Mouse (Mus musculus): ENCODE data around the gene Pbx1.

Gene Pbx1

GRCm38 (mm10) chr1:168175586-168175985 lies 256.5 kb downstream of the Pbx1 start:
- DNase-seq (ENCODE audit: low spot score in 2 of 2): no peak

DNA sequence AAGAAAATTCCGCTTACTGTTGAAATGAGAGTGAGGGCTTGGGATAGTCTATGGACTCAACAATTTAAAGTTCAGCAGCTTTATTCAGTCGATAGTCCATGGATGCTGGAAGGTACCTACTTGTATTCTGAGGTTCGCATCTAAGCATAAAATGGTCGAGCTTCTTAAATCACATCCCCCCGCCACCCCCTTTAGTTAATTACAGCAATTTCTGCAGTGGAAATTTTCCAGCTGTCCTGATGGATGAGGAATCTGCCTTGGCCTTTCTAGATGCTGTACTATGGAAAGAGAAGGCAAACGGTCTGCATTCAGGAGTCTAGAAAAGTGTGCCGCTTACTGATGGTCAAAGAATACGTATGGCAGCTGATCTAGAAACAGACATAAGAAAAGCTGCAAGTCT lies 262.3 kb downstream of the Pbx1 start:
- no peak for DNase-seq (ENCODE audit: low spot score in 2 of 2)

DNA sequence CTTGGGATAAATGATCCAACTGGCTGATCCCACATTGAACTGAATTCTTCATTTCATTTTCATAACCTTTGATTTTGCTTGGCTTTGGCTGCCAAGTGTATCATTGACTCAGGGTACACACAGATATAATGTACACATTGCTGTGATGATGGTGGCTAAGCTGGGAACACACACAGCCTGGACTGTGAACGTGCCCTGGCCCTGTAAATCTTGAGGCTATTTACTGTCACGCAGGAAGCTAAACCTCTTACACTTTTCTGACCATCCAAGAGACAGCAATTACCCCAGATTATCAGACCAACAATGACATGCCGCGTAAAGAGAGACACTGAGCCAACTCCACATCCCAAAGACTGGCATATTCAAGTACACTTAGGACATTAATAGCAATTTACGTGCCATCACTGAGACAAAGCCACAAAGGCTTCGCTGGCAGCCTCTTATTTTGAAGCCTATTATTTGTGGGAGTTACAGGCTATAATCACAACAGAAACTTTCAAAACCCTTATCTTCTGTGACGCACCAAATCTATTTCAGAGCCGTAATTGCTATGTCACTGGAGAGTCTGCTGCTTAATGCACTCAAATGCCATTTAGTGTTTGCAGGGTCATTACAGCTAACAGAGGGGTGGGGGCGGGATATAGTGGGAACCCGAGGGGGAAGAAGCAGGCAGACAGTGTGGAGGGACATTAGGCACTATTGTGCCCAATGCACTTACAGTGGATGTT lies 262.9 kb downstream of the Pbx1 start:
- no peak for DNase-seq (ENCODE audit: low spot score in 2 of 2)

GRCm38 (mm10) chr1:168167781-168168180 lies 264.3 kb downstream of the Pbx1 start:
- DNase-seq (ENCODE audit: low spot score in 2 of 2): no peak

GRCm38 (mm10) chr1:168166841-168167240 lies 265.2 kb downstream of the Pbx1 start:
- DNase-seq (ENCODE audit: low spot score in 2 of 2): no peak

DNA sequence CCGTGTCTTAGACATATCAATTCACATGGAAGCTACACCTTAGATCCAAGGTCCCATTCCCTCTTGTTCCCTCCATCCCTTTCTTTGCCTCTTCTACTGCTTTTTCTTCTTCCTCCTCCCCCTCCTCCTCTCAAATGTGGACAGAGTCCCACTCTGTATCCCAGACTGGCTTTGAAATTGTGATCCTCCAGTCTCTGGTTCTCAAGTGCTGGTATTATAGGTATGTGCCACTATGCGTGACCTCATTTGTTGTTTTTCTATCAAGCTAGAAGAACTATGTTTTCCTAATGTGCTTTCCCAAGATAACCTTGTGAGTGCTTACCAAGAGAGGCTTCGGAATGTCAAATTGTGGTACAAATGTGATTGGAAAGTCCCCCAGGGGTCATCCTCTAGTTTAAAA lies 267.1 kb downstream of the Pbx1 start:
- no peak for DNase-seq (ENCODE audit: low spot score in 2 of 2)

DNA sequence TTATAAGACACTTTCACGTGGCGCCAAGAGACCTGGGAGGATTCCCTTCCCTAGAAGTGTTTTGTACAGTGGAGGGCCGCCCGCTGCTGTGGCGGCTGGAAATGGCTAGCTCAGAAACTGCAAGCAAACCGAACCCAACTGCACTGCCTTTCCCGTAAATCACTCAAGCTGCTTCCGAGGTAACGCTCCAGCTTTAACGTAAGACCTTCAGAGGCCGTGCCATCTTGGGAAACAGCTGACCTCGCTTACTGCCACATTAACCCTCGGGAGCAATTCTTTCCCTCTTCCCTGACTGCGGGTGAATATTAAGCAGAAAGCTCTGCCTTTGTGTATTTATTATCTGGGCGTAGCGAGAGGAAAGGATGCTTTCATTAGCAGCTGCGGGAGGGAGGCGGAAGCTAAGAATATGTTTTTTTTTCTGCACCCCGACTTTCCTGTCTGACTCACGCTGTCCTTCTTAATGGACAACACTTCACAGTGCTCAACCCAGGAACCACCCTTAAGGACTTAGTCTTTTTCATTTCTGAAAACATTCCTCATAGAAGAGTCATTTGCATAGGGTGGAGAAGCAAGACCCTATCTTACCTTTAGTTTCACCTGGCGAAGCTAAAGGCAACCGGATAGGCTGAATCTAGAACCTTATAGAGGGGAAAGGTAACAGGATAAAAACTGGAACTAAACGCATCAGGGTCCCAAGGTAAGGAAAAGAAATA lies 268.4 kb downstream of the Pbx1 start:
- DNase-seq (ENCODE audit: low spot score in 2 of 2): no peak

GRCm38 (mm10) chr1:168139138-168139682 lies 292.9 kb downstream of the Pbx1 start:
- no peak for DNase-seq (ENCODE audit: low spot score in 2 of 2)

GRCm38 (mm10) chr1:168138669-168139068 lies 293.4 kb downstream of the Pbx1 start:
- no peak for DNase-seq (ENCODE audit: low spot score in 2 of 2)

- no peak for DNase-seq (ENCODE audit: low spot score in 2 of 2)
Measured at GRCm38 (mm10) chr1:168137890-168138289, 294.2 kb downstream of the Pbx1 start.

GRCm38 (mm10) chr1:168135545-168135944 lies 296.5 kb downstream of the Pbx1 start:
- DNase-seq (ENCODE audit: low spot score in 2 of 2): no peak

GRCm38 (mm10) chr1:168133696-168134095 lies 298.4 kb downstream of the Pbx1 start:
- DNase-seq (ENCODE audit: low spot score in 2 of 2): no peak

DNA sequence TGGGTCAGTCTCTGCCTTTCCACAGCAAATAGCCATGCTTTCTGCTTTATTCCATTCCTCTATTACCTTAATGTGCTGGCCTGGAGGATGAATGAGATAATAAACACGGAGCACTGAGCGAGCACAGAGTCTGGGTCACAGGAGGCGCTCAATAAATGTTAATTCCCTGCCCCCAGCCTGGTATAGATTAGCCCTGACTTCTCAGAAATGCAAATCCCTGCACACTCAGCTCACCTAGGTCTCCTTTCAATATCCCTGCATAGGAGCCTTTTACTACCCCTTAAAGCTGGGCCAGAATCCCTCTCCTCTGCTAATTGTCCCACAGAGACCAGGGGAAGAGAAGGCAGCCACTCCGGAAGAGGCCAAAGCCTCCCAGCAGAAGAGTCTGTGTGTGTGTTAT lies 304.1 kb downstream of the Pbx1 start:
- DNase-seq (ENCODE audit: low spot score in 2 of 2): no peak

DNA sequence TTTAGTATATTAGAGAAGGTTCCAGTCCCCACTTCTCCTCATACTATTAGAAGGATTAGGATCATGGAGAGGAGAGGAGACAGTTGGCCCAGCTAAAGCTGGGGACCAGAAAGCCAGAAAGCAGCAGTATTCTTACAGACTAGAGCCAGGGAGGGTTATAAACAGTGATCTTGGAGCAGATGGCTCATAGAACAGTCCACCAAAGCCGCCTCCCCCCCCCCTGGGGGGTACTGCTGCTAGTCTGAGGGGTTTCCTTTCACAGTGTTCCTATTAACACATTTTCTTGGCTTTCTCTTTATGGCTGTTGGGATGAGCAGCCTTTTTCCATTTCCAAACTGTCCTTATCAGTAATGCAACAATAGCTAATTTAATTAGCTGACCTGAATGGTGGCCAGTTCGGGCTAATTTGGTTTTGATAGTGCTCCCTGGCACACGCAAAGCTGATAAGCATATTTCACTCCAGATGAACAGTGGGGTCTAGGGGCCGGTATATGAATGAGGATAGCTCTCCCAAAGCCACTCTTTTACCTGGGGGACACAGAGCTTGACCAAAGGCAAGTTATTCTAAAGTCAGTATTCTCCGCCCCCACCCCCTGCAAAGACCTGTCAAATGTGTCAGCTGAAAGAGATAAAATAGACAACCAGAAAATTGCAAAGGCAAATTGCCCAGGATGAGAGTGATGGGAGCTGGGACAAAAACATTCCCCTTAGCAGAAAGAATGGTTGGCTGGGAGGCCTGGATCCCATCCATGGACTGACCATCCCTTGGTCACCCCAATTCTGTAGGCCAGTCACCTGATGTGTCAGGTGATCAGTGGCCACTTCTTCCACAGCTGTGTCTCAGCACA lies 307.2 kb downstream of the Pbx1 start:
- no peak for DNase-seq (ENCODE audit: low spot score in 2 of 2)

DNA sequence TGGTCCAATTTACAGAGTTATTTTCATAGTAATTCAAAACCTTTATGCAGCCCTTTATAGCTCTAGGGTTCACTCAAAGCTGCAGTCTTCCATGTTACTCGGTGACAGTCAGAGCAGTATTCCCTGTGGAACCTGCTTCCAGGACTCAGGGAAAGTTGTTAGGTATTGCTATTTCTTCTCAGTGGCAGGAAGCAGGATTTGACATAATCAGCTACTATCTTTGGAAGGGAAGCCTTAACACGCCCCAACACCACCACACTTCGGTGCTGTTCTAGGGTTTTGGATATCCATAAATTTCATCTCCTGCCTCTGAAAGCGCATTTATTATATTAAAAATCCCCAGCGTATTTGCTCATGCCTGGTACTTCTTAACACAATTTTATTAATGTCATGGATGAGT lies 314.0 kb downstream of the Pbx1 start:
- DNase-seq (ENCODE audit: low spot score in 2 of 2): no peak

DNA sequence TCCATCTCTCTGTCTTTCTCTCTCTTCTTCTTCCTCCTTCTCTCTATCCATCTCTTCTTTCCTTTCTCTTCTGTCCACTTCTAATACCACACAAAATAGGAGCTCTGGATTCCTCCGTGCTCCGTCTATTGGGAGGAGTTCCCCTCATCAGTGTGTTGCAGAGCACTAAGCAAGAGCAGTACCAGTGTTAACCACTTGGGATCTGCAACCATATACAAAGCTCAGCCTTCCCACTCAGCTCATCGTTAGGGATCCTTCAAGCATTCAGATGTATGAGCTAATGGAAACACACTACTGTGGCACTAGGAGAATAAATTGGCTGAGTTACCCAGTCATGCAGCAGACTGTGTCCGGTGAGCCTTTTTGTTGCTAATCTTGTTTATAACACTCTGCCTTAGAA lies 314.7 kb downstream of the Pbx1 start:
- DNase-seq (ENCODE audit: low spot score in 2 of 2): no peak

DNA sequence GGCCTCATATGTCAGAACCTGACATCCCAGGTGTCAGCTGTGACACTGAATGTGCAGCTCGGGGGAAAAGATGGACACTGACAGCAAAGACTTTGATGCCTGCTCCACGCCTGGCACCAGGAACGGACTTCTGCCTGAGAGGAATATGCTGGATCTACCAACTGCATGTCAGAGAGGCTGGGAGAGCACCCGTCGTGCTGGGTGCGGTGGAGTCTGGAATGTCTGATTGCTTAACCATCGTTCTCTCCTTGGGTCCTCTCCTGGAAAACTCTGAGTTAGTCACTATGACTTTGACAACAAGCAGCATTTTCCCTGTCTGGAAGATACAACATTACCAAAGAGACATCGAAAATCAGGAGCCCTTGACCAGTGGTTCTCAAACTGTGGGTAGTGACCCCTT lies 322.3 kb downstream of the Pbx1 start:
- DNase-seq (ENCODE audit: low spot score in 2 of 2): no peak

DNA sequence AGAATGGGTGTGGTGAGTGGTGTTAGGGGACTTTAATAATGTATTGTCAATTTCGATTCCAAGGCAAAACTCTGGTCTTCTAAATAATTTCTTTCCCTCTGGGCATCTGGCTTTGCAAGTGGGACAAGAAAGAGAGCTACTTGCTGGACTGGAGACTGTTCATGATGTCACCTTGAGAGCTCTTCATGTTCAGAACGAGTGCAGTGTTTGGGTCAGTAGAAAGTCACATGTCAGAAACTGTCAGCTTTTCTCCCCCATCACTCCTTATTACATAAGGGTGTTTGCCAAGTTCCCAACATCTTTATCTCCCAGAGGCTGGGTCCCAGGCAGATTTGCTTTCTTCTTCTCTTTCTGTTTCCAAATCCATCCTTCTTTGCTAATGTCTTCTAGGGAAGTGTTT lies 328.2 kb downstream of the Pbx1 start:
- no peak for DNase-seq (ENCODE audit: low spot score in 2 of 2)

GRCm38 (mm10) chr1:168101514-168101913 lies 330.6 kb downstream of the Pbx1 start:
- no peak for DNase-seq (ENCODE audit: low spot score in 2 of 2)

DNA sequence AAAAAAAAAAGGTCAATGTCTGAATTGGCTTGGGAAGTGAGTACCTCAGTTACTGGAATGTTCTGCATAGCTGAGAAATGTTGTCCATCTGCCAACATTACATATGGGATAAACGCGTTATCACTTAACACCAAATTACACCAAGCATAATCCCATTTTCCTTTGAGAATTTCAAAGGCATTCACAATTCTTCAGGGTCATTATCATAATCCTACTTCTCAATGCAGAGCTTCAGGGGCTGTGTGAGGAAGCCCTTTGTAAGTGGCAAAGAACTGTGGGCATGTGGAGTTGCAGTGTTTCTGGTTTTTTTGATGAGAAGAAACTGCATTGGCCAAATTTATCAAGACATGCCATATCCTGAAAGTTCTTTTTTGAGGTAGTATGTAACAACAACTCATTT lies 333.3 kb downstream of the Pbx1 start:
- DNase-seq (ENCODE audit: low spot score in 2 of 2): no peak

DNA sequence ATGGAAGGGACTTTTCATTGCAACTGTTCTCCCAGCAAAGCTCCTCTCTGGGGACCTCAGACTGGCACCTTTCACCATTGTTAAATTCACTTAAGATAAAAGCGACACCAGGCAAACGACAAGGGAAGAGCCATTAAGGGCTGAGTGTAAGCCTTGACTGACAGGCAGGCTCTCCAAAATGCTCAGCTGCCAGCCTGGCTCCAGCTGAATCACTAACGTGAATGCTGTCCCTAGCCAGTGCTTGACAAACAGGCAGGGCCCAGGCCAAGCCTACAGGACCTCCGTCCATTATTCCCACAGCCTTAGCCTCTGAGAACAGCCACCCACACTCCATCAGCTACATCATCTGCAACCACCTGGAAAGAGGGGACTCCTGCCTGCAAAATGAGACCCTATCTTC lies 337.4 kb downstream of the Pbx1 start:
- no peak for DNase-seq (ENCODE audit: low spot score in 2 of 2)

DNA sequence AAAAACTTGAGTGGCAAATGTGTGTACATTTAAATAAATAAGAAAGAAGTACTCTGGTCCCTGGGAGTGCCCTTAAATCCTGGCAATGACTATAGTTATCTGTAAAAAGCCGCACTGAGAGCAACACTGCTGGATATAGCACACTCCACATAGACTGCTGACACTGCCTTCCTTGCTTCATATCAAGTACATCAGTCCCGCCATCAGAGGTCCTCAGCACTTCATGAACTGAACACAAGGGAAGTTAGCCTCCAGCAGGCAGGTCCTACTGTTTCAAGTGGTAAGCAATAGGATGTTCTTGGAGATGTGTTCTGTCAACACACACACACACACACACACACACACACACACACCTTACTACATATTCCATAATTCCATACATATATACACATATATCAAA lies 339.0 kb downstream of the Pbx1 start:
- peak; percentile 72 to 77 for DNase-seq (ENCODE audit: low spot score in 2 of 2)
